Mouse (Mus musculus) megakaryocyte-erythroid progenitor cell, adult 5 weeks (primary cell): ENCODE results near the gene Bspry. TPM values are rescaled to one million over a fixed set of nuclear protein-coding genes. Genes with fewer than 3 reads are reported as not detected.

Experiments
- polyA plus RNA-seq: library from polyadenylated mRNA; stranded (reverse); fragments of >175 nt; gene quantifications from 2 replicates; pipeline ENCODE4 v1.2.3, GENCODE M21; 2012

Bspry gene
- 0.24 and 0.48 TPM in 2 replicates for polyA plus RNA-seq

DNA sequence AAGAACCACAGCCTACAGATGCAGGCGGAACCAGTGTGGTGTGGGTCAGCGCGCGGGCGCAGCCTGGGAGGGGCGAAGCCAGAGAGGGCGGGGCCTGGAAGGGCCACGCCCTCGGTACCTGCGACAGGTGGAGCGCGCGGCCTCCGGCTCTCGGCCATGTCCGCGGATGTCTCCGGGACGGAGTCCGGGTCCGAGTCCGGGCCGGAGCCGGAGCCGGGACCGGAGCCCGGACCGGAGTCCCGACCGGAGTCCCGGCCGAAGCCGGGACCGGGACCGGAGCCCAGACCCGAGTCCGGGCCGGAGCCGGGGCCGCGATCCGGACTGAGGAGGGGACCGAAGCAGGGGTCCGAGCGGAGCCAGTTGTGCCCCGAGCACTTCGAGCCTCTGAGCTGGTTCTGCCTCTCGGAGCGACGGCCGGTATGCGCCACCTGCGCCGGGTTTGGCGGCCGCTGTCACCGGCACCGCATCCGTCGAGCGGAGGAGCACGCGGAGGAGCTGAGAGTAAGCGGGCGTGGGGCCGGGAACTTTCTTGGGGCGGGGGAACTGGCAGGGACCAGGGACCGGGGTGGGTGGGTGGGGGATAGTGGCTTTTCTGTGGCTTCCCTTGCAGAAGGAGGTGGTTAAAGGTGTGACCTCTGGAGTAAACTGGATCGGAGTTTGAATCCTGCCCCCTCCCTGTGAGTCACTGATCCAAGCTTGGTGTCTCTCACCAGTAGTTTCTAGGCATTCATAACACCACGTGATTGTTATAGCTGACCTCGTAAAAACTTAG, at the start of gene Bspry:
Gene Bspry (plus strand): TSS at position 117 of the 772 bp plus-strand sequence.

DNA sequence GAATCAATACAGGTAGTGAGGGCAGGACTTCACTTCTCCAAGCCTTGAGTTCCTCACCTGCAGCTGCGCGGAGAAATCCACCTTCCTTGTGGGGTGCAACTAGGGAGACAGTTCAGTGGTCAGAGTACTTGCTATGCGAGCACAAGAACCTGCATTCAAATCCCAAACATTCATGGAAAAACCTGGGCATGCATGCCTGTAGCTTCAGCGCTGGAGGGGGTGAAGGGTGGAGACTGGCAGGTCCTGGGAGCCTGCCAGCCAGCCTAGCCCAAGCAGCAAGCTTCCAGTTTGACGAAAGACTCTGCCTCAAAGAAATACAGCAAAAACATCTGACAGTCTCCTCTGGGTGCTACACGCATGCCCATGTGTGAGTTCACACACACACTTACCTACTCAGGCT, 44.8 kb upstream of the Bspry start, which contains the start of gene Rnf183:
Gene Rnf183 (minus strand): TSS at position 172 of the 400 bp plus-strand sequence.

GRCm38 (mm10) chr4:62470598-62471051, 9.2 kb upstream of the Bspry start, which contains the start of gene Wdr31:
TSS of gene Wdr31 (minus strand) at chr4:62470896.

GRCm38 (mm10) chr4:62503374-62503970, 23.6 kb downstream of the Bspry start, which contains the start of gene Hdhd3:
TSS of gene Hdhd3 (minus strand) at chr4:62503467.

DNA sequence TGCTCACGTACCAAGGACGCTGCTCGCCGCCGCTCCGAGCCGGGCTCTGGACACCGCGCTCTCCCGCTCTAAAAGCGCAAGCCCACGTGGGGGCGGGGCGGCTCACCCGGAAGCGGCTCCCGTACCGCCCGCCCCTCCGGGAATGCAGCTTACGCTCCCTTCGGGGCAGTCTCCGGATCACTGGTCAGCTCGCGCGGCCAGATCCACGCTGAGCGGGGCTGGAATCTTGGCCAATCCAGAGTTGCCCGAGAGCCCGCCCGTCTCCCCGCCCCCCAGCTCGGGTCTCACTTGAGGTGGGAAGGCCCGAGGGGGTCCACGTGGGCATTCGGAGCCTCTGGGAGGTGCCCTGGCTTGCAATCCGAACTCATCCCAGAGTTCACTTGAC, 40.0 kb downstream of the Bspry start, which contains the start of gene Alad:
Gene Alad (minus strand): TSS at position 70 of the 385 bp plus-strand sequence.

DNA sequence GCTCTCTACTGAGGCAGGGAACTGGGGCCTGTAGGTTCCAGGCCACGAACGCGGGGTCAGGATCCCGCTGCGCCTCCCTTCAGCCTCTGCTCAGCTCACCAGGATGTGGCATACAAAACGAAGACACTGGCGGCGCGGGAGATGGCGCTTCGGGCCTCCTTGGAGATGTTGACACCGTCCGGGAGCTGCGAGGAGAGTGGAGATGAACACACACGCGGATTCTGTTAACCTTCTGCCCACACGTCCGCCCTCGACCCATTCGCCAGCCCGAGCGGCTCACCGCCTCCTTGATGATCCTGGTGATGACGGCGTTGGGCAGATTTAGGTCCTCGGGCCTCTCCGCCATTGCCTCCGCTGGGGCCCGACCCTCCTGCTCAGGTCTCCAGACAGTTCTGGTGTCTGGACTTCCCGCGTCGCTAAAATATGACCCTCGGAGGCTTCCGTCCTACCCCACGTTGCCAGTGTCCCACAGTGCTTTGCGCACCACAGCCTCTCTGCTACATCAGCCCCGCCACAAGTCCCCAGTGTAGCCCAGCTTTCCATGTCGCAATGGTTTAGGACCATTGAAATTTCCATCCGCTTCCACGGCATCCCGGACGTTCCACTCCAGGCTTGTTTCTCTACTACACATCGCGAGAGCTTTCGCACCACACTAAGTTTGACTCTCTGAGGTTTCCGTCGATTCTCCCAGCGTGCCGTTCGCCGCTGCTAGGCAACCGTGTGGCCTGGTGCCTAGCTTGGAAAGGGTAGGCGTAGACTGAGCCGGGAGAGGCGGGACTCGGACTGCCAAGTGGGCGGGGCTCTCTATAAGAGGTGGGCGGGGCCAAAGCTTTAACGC, 45.0 kb downstream of the Bspry start, which contains the start of the genes Pole3 and 4933430I17Rik:
Gene Pole3 (minus strand): TSS at position 418 of the 838 bp plus-strand sequence.
Gene 4933430I17Rik (plus strand): TSS at position 719 of the 838 bp plus-strand sequence.

Other genes starting within 250 kb of the Bspry start
- gene Zfp37, start 249.0 kb upstream of the Bspry start, polyA plus RNA-seq: 0.51 TPM in 1 of 2 replicates, not detected in the other
- gene Slc31a2, start 217.5 kb upstream of the Bspry start, polyA plus RNA-seq: 1.4 and 1.8 TPM in 2 replicates
- 12.2 and 13.8 TPM in 2 replicates for gene Fkbp15, start 119.5 kb upstream of the Bspry start, polyA plus RNA-seq
- 1.7 and 2.0 TPM in 2 replicates for gene Slc31a1, start 119.3 kb upstream of the Bspry start, polyA plus RNA-seq
- 22.7 and 35.0 TPM in 2 replicates for gene Cdc26, start 71.4 kb upstream of the Bspry start, polyA plus RNA-seq
- gene Prpf4, start 71.3 kb upstream of the Bspry start, polyA plus RNA-seq: 2.2 TPM in 2 replicates
- gene Rnf183, start 44.8 kb upstream of the Bspry start, polyA plus RNA-seq: not detected in 2 replicates
- gene Wdr31, start 9.2 kb upstream of the Bspry start, polyA plus RNA-seq: 1.2 and 1.4 TPM in 2 replicates
- 0.58 and 0.84 TPM in 2 replicates for gene Hdhd3, start 23.4 kb downstream of the Bspry start, polyA plus RNA-seq
- 118 and 150 TPM in 2 replicates for gene Alad, start 39.9 kb downstream of the Bspry start, polyA plus RNA-seq
- gene Pole3, start 45.0 kb downstream of the Bspry start, polyA plus RNA-seq: 35.7 and 46.1 TPM in 2 replicates
- gene 4933430I17Rik, start 45.3 kb downstream of the Bspry start, polyA plus RNA-seq: not detected in 2 replicates
- gene Rgs3, start 79.8 kb downstream of the Bspry start, polyA plus RNA-seq: 26.4 and 31.7 TPM in 2 replicates